Mouse (Mus musculus) lung, adult 2 months (tissue): ENCODE results near the gene Ddx55. TPM values are rescaled to one million over a fixed set of nuclear protein-coding genes. Genes with fewer than 3 reads are reported as not detected.
"Not testable (repeated sequence)": the region's sequence is repeated elsewhere in the genome, so short reads cannot be mapped to it uniquely, and the experiment has no call there.

Source experiments
- DNase-seq: peaks from one replicate; pipeline ENCODE4 v3.0.0; 2022
- H3K4me1 ChIP-seq: fragments of 200-500 bp; 2 replicates; pipeline ENCODE4 v1.6.1; 2011; ENCODE audit warnings: low read length; ENCODE audit not compliant: control insufficient read depth, insufficient read depth
- H3K4me3 ChIP-seq: fragments of 200-500 bp; replicated peaks from 2 replicates; pipeline ENCODE3; 2011; ENCODE audit warnings: low read depth, mild to moderate bottlenecking, control low read depth, low read length; ENCODE audit errors: extremely low read depth
- CTCF ChIP-seq: fragments of 200-500 bp; IDR thresholded peaks from 2 replicates; pipeline ENCODE4 v1.5.1; 2011; ENCODE audit warnings: mild to moderate bottlenecking, low read length, control low read depth; ENCODE audit not compliant: insufficient read depth
- POLR2A ChIP-seq: fragments of 200-500 bp; IDR thresholded peaks from 2 replicates; pipeline ENCODE4 v1.6.1; 2011; ENCODE audit warnings: low read depth, mild to moderate bottlenecking, control low read depth, low read length, borderline replicate concordance; ENCODE audit errors: extremely low read depth
- WGBS: fragments of 180-500 bp; shearing (Covaris S2); methylation state at CpG from one replicate; pipeline ENCODE4 v1.1.7; 2018; 5-methylcytosine and 5-hydroxymethylcytosine counted together
- polyA plus RNA-seq: library from polyadenylated mRNA; depleted of rRNA; stranded (reverse); fragments of >200 nt; gene quantifications from 2 replicates; pipeline ENCODE4 v1.2.3, GENCODE M21; 2012

Ddx55 gene
- polyA plus RNA-seq, 1 experiment: 12.9 TPM

GRCm38 (mm10) chr5:124552094-124552472 lies 581 bp upstream of the Ddx55 start:
- TF ChIP-seq CTCF: no peak
- TF ChIP-seq POLR2A: no peak
- Histone ChIP-seq H3K4me1 (0 out of 2 replicates have a peak, but pooled peaks cover 3% of the 10 kb centered on the region), H3K4me3 (peak overlapping the region; percentile 44)
- no peak for DNase-seq
- WGBS: 5% methylated on average over 9 of the region's 9 CpGs

- Histone ChIP-seq H3K4me3 (no peak overlapping the region), H3K4me1 (0 out of 2 replicates have a peak, but pooled peaks cover 3% of the 10 kb centered on the region)
- WGBS: 72% methylated on average over 6 of the region's 6 CpGs
- DNase-seq: no peak
- TF ChIP-seq CTCF (no peak), POLR2A (no peak)
Measured at GRCm38 (mm10) chr5:124553607-124554006, 943 bp downstream of the Ddx55 start.

GRCm38 (mm10) chr5:124555145-124555544 lies 2.5 kb downstream of the Ddx55 start:
- Histone ChIP-seq H3K4me3 (no peak overlapping the region), H3K4me1 (0 out of 2 replicates have a peak, but pooled peaks cover 3% of the 10 kb centered on the region)
- WGBS: 66% methylated on average over 1 of the region's 1 CpGs
- no peak for DNase-seq
- no peak for TF ChIP-seq CTCF
- TF ChIP-seq POLR2A: no peak

- no peak overlapping the region for H3K4me3 ChIP-seq
- no peaks in the 10 kb centered on the region for H3K4me1 ChIP-seq
- TF ChIP-seq CTCF (no peak), POLR2A (no peak)
- DNase-seq: no peak
- 84% methylated on average over 12 of the region's 12 CpGs for WGBS
Measured at GRCm38 (mm10) chr5:124571068-124571467, 18.4 kb downstream of the Ddx55 start.

- TF ChIP-seq POLR2A (no peak), CTCF (no peak)
- WGBS: 73% methylated on average over 7 of the region's 7 CpGs
- peaks cover 2% of the 10 kb centered on the region; the same call in 1 of the 2 replicates for H3K4me1 ChIP-seq
- H3K4me3 ChIP-seq: no peak overlapping the region
- no peak for DNase-seq
Measured at GRCm38 (mm10) chr5:124575467-124575866, 22.8 kb downstream of the Ddx55 start.

GRCm38 (mm10) chr5:124578633-124579317 lies 26.1 kb downstream of the Ddx55 start, which contains the start of the genes Eif2b1 and Gtf2h3:
Gene Eif2b1 (minus strand): TSS chr5:124579131.
Gene Gtf2h3 (plus strand): TSS chr5:124579140.
- peak; percentile 95 for DNase-seq
- WGBS: 1% methylated on average over 51 of the region's 51 CpGs
- peaks cover 2% of the 10 kb centered on the region; the same call in 1 of the 2 replicates for H3K4me1 ChIP-seq
- TF ChIP-seq POLR2A: peak; percentile 92
- no peak for TF ChIP-seq CTCF
- peak within 1 kb of the TSS; percentile 91 for H3K4me3 ChIP-seq

- peak; percentile 11 for DNase-seq
- TF ChIP-seq POLR2A (no peak), CTCF (no peak)
- peaks cover 2% of the 10 kb centered on the region; the same call in 1 of the 2 replicates for H3K4me1 ChIP-seq
- 62% methylated on average over 5 of the region's 5 CpGs for WGBS
- no peak overlapping the region for H3K4me3 ChIP-seq
Measured at GRCm38 (mm10) chr5:124582515-124582914, 29.9 kb downstream of the Ddx55 start.

GRCm38 (mm10) chr5:124592768-124593167 lies 40.1 kb downstream of the Ddx55 start:
- WGBS: 97% methylated on average over 3 of the region's 3 CpGs

GRCm38 (mm10) chr5:124598224-124599174 lies 45.8 kb downstream of the Ddx55 start:
- 0 out of 2 replicates have a peak, but pooled peaks cover 5% of the 10 kb centered on the region for H3K4me1 ChIP-seq
- TF ChIP-seq POLR2A: peak; percentile 37; the same call in 1 of the 2 replicates
- TF ChIP-seq CTCF: no peak
- WGBS: 8% methylated on average over 30 of the region's 30 CpGs
- DNase-seq: peak; percentile 87
- H3K4me3 ChIP-seq: peak overlapping the region; percentile 70

More at GRCm38 (mm10) chr5:124592768-124593167, 40.1 kb downstream of the Ddx55 start:
- Histone ChIP-seq H3K4me3 (no peak overlapping the region), H3K4me1 (no peaks in the 10 kb centered on the region)
- no peak for DNase-seq
- no peak for TF ChIP-seq POLR2A
- TF ChIP-seq CTCF: no peak

GRCm38 (mm10) chr5:124599726-124600125 lies 47.1 kb downstream of the Ddx55 start:
- not testable (repeated sequence) for DNase-seq, H3K4me3 ChIP-seq, H3K4me1 ChIP-seq
- 44% methylated on average over 8 of the region's 8 CpGs for WGBS
